Mouse (Mus musculus) E14TG2a.4 (cell line): Measurements from ENCODE around the gene Eif4e3.

Source experiments
- H3K27me3 ChIP-seq: 2 replicates; pipeline ENCODE4 v1.6.1; 2014; ENCODE audit warnings: low read length, control low read depth; ENCODE audit not compliant: insufficient read depth
- H3K36me3 ChIP-seq: 2 replicates; pipeline ENCODE4 v1.6.1; 2014; ENCODE audit warnings: low read length, control low read depth; ENCODE audit not compliant: insufficient read depth
- H3K4me1 ChIP-seq: replicated peaks from 2 replicates; pipeline ENCODE4 v1.6.1; 2014; ENCODE audit warnings: low read depth, low read length, control low read depth
- H3K4me3 ChIP-seq: replicated peaks from 2 replicates; pipeline ENCODE4 v1.5.1; 2014; ENCODE audit warnings: mild to moderate bottlenecking, low read length
- H3K9me3 ChIP-seq: 2 replicates; pipeline ENCODE4 v1.6.1; 2014; ENCODE audit warnings: low read length, control low read depth
- CTCF ChIP-seq: conservative IDR thresholded peaks from 2 replicates; pipeline ENCODE4 v1.5.1; 2014; ENCODE audit warnings: low read length
- NANOG ChIP-seq: IDR thresholded peaks from 2 replicates; pipeline ENCODE4 v1.6.1; 2014; ENCODE audit warnings: borderline replicate concordance, low read length, mixed read lengths
- POU5F1 ChIP-seq: IDR thresholded peaks from 2 replicates; pipeline ENCODE4 v1.6.1; 2014; ENCODE audit warnings: low read length, borderline replicate concordance

Eif4e3 gene

DNA sequence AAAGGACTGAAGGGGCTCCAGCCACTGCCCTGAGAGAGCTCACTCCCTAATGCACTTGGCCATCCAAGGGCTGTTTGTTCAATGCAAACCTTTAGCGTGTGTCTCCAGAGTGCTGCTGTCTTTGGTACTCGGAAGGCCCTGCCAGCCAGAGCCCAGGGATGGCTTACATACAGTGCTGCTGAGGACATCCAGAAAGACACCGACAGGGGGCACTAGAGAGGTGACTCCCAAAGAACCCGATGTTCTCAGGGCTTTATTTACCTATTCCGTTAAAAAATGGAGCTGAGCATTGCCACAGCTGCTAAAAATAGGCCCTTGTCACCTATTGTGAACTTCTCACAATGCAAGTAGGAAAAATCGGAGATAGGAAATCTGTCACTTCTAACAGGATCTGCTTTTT, 54.7 kb downstream of the Eif4e3 start:
- H3K27me3 ChIP-seq: peaks cover 14% of the 10 kb centered on the region
- H3K9me3 ChIP-seq: no peaks in the 10 kb centered on the region
- TF ChIP-seq CTCF (peak; percentile 50), NANOG (no peak), POU5F1 (no peak)
- peaks cover 55% of the 10 kb centered on the region for H3K4me1 ChIP-seq
- no peaks in the 10 kb centered on the region for H3K36me3 ChIP-seq
- no peak overlapping the region for H3K4me3 ChIP-seq

DNA sequence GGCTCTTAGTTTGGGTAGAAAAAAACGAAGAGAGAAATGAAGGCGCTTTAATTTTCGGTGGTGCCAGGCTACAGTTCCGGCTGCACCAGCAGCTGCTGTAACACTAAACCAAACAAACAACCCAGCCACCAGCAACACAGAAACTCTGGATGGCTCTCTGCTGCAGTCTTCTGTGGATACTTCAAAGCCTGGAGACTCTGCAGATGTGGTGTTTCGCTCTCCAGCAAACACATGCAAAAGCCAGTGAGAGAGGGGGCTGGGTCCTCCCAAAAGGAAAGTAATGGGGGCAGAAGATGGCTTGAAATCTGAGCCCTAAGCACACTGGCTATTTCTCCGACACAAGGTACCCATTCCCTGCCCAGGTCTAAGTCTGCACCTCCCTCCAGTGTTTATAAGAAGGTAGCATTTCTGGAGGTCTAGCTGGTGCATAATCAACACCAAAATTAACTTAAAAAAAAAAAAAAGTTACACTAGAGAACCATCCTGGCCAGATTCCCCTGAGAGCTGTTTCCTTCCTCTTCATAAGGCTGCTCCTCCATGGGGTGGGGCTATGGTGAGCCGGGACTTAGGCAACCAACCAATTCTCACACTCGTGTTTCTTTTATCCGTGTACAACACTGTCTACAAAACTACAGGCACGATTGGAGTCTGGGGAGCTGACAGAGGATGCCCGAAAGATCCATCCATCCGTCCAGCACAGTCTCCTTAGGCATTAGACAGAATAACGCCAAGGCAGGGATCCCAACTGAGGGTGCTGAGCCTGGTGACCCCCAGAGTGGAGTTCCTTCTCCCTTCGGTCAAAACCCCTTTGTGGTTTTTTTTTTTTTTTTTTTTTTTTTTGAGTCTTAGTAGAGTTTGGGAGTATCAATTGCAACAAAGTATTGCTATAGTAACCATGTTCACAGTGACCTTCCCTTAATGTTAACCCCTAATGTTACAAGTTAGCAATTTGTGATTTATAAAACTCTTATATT, 55.8 kb downstream of the Eif4e3 start:
- Histone ChIP-seq H3K27me3 (peaks cover 14% of the 10 kb centered on the region), H3K4me1 (peaks cover 44% of the 10 kb centered on the region), H3K36me3 (no peaks in the 10 kb centered on the region), H3K9me3 (no peaks in the 10 kb centered on the region), H3K4me3 (no peak overlapping the region)
- TF ChIP-seq NANOG: no peak
- no peak for TF ChIP-seq CTCF
- TF ChIP-seq POU5F1: no peak

DNA sequence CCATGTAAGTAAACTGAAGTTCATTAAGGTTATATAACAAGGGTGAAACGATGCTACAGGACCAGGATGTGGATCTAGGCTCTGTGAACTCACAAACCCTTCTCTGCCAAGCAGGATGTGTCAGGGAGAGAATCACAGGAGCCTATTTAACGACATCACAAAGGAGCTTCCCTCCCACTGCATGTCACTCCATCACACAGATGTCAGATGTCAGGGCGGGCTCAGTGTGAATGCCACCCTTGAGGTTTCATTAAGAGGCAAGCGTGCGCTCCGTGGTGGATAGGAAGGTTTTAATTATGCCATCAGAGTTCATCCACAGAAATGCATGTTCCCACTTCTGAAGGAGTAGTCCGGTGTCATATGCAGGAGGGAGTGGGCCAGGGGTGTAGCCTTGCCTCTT, 60.5 kb downstream of the Eif4e3 start:
- Histone ChIP-seq H3K27me3 (peaks cover 7% of the 10 kb centered on the region), H3K9me3 (no peaks in the 10 kb centered on the region), H3K4me1 (peaks cover 10% of the 10 kb centered on the region), H3K36me3 (no peaks in the 10 kb centered on the region), H3K4me3 (no peak overlapping the region)
- TF ChIP-seq NANOG (no peak), POU5F1 (no peak), CTCF (no peak)

DNA sequence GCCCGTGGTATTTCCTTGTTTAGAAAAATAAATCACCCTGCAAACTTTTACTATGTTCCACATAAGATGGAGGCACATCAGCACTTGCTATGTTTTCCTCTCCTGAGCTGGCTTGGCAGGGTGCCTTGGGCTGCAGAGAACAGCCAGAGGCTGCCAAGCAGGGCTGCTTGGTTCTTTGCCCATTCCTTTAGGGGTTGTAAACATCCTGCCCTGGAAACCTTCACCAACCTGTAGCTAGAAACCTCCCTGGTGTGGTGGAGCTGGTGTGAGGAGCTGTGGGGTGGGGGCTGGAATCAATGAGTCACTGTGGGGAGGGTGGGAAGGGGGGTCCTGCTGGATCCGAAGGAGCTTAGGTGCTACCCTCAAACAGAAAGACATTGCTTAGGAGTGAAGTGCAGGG, 61.8 kb downstream of the Eif4e3 start:
- TF ChIP-seq CTCF: no peak
- no peak for TF ChIP-seq POU5F1
- no peak for TF ChIP-seq NANOG
- no peaks in the 10 kb centered on the region for H3K36me3 ChIP-seq
- peaks cover 7% of the 10 kb centered on the region for H3K27me3 ChIP-seq
- H3K9me3 ChIP-seq: no peaks in the 10 kb centered on the region
- H3K4me1 ChIP-seq: peaks cover 6% of the 10 kb centered on the region
- H3K4me3 ChIP-seq: no peak overlapping the region

DNA sequence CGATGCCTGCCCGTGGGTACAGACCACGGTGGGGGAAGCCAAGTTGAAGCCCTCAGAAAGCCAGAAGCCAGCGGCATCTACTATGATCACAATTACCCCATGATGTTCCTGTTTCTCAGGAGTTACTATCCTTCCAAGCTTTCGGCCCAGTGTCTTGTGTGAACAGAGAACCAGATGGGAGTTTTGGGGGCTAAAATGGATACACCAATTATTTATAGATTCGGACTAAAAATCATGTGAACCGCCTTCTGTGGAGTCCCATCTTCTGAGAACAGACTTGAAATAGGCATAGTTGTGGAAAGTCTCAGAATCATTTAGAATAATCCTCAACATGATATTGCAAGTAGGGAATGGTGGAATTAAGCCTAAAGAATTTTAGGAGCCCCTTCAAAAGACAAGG, 64.1 kb downstream of the Eif4e3 start:
- TF ChIP-seq POU5F1 (no peak), CTCF (no peak), NANOG (no peak)
- Histone ChIP-seq H3K9me3 (no peaks in the 10 kb centered on the region), H3K4me1 (peaks cover 6% of the 10 kb centered on the region), H3K36me3 (no peaks in the 10 kb centered on the region), H3K27me3 (peaks cover 7% of the 10 kb centered on the region), H3K4me3 (no peak overlapping the region)

DNA sequence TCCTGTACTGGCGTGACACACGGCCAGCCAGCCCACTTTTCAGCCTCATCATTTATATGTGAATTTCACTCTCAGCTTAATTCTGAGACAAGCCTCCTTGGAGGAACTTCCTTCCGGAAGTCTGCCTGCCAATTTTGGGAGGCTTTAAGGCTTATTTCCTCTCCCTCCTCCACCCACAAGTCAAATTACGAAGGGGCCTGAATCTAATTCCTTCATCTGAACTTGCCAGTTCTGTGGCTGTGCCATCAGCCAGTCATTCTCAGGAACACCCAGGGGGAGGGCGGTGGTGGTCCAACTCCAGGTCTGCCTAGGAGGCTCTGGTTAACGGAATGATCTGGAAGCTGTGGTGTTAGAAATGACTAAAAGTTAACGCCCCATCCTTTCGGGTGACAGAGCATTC, 65.7 kb downstream of the Eif4e3 start:
- Histone ChIP-seq H3K27me3 (peaks cover 10% of the 10 kb centered on the region), H3K9me3 (no peaks in the 10 kb centered on the region), H3K4me1 (peaks cover 6% of the 10 kb centered on the region), H3K36me3 (no peaks in the 10 kb centered on the region), H3K4me3 (no peak overlapping the region)
- TF ChIP-seq POU5F1: no peak
- TF ChIP-seq CTCF: no peak
- no peak for TF ChIP-seq NANOG

DNA sequence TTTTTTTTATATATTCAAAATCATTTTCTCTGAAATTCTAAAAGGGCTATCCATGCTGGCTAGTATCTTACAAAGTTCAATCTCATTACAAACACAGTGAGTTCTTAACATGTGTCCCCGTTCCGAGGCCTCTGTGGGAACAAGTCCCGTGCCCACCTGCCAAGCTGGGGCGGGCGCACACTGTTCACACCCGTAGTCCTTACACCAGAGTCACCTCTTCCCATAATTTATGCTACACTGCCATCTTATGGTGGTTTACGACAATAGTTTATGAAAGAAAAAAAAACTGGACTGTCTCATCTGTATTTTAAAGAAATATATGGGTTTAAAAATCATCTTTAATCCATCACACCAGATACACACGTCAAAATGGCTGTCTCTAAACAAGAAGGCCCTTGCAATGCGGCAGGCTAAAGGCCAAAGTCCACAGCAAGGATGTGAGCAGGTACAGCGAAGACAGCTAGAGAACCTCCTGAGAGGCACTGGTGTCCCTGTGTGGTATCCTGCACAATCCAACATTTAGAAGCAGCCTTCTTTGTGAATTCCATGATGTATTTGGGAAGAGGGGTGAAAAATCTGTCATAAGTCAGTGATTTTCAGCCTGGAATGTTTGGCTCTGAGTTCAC, 66.3 kb downstream of the Eif4e3 start:
- peaks cover 10% of the 10 kb centered on the region for H3K27me3 ChIP-seq
- H3K36me3 ChIP-seq: no peaks in the 10 kb centered on the region
- peaks cover 6% of the 10 kb centered on the region for H3K4me1 ChIP-seq
- H3K9me3 ChIP-seq: no peaks in the 10 kb centered on the region
- TF ChIP-seq POU5F1 (no peak), NANOG (no peak), CTCF (no peak)
- H3K4me3 ChIP-seq: no peak overlapping the region

DNA sequence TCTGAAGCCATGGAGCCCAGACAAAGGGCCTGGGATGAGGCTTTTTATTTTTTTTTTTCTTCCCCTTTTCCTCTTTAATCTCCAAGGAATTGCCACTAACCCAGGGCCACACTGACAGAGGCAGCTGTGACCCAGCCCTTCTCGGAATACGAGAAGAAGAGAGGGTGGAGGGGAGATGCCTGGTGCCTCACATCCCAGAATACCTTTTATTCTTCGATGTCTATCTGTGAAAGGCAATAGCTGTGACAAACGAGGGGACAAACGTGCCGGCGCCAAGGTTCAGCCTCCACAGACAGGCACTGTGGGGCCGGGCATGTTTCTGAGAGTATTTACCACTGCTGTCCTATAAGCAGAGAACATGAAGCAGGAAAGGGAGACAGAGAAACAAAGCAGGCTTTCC, 66.9 kb downstream of the Eif4e3 start:
- peaks cover 6% of the 10 kb centered on the region for H3K4me1 ChIP-seq
- H3K36me3 ChIP-seq: no peaks in the 10 kb centered on the region
- no peaks in the 10 kb centered on the region for H3K9me3 ChIP-seq
- peaks cover 10% of the 10 kb centered on the region for H3K27me3 ChIP-seq
- no peak overlapping the region for H3K4me3 ChIP-seq
- TF ChIP-seq NANOG (no peak), CTCF (no peak), POU5F1 (no peak)

DNA sequence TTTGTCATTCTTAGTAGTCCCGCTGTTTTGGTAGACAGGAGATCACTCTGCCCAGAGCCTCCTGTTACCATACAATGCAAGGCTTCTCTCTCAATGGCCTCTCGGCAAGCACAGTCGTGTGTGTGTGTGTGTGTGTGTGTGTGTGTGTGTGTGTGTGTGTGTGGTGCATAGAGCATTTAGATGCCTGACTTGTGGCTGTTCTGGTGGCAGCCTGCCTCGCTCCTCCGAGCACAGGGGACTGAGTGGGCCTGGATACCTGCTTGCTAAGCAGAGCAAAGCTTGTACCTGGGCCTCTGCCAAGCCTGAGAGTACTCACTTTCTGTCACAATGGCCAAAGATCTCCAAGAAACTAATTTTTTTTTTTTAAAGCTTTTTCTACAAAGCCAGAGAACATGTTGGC, 67.3 kb downstream of the Eif4e3 start:
- TF ChIP-seq NANOG (no peak), CTCF (no peak), POU5F1 (no peak)
- Histone ChIP-seq H3K27me3 (peaks cover 10% of the 10 kb centered on the region), H3K4me1 (peaks cover 6% of the 10 kb centered on the region), H3K36me3 (no peaks in the 10 kb centered on the region), H3K4me3 (no peak overlapping the region), H3K9me3 (no peaks in the 10 kb centered on the region)
